Mouse (Mus musculus) adrenal gland, postnatal 25 days (tissue): Measurements from ENCODE around the gene Ufd1. TPM values are rescaled to one million over a fixed set of nuclear protein-coding genes. Genes with fewer than 3 reads are reported as not detected.
"Not testable (repeated sequence)": the region's sequence is repeated elsewhere in the genome, so short reads cannot be mapped to it uniquely, and the experiment has no call there.

Source experiments
- DNase-seq: peaks from one replicate; pipeline ENCODE4 v3.0.0; 2021; ENCODE audit warnings: mixed read lengths
- total RNA-seq: library from RNA; stranded (reverse); gene quantifications from 2 replicates; pipeline ENCODE4 v1.2.3, GENCODE M21; 2021

Gene Ufd1
- total RNA-seq, 1 experiment from 2014 or later, result 124 TPM

DNA sequence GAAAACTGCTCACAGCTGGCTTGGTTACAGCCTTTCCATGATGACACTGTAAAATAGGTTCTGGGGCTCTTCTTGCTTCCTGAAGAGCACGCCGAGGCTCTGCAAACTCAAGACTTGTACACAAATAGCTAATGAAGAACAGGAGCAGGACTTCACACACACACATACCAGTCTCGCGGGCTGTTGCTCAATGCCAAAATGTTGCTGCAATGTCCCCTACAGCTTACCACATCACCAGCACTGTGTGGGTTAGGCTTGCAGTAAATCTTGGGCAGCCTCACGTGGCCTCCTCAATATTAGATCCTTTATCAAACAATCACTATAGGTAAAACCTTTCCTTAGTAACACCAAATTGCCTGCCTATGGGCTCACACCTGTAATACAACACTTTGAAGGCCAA lies 2.6 kb upstream of the Ufd1 start:
- no peak for DNase-seq

DNA sequence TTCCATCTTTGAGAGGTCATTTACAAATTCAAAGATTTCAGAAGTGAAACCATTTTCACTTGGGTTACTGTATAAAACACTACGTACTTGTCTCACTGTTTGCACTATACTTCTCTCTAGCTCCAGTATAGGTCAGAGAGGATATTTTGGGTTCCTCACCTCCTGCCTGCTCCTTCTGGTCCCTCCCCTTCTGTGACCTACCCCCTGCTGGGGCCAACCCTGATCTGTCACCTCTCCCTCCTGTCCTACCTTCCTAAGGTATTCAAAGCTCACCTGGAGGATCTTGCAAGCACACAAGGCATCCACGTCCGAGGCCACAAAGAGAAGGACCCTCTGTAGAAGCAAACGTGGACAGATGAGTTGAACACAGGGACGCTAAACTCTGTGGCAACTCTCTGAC lies 547 bp upstream of the Ufd1 start:
- no peak for DNase-seq

DNA sequence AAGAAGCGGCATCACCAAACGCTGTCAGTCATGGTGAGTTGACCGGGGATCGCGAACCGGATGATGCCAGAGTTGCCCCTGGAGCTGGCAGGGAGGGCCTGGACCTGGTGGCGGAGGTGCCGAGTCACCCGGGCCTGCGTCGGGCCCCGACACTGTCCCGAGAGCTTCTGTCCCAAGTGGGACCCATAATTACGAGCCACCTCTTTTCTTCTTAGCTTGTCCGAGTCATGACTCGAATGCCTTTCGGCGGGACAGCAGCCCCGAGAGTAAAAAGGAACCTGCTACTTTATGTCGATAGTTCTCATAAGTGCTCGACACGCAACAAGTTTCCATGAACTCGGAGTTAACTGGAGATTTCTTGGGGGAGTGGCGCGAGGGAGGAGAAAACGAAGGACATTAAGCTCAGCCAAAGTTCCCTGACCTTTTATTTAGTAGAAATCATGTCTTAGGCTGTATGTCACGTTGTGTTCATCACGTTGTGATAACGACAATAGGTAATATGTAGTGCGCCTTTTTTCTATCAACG lies 869 bp downstream of the Ufd1 start:
- no peak for DNase-seq

DNA sequence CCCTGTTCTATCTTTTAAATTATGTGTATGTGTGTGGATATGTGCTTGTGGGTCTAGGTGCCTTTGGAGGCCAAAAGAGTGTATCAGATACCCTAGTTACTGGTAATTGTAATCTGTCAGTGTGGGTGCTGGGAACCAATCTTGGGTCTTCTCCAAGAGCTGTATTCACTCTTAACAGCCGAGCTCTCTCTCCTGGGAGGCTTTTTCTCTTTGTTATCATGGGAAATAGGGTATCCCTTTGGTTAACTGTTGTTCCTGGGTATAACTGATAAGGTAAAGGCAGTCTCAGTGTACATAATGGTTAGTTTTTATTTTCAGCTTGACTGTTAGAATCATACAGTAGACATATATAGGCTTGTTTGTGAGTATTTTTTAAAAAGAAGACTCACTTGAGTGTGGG lies 10.8 kb downstream of the Ufd1 start:
- DNase-seq, result no peak

DNA sequence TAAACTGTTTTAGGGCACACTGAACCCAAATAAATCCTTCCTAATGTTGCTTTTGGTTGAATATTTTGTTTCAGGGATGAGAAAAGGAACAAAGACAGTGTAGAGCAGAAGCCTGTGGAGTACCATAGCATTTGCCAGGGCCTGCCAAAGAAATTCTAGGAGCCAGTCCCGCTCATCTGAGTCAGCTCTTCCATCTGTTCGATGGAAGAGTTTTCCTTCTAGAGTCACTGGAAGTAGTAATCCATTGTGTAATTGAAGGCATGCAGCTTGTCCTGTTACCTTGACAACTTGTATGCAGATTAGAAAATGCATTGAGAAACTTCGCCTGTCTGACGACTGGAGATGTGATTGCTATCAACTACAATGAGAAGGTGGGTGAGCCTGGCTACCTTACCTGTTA lies 11.3 kb downstream of the Ufd1 start:
- DNase-seq, result no peak

DNA sequence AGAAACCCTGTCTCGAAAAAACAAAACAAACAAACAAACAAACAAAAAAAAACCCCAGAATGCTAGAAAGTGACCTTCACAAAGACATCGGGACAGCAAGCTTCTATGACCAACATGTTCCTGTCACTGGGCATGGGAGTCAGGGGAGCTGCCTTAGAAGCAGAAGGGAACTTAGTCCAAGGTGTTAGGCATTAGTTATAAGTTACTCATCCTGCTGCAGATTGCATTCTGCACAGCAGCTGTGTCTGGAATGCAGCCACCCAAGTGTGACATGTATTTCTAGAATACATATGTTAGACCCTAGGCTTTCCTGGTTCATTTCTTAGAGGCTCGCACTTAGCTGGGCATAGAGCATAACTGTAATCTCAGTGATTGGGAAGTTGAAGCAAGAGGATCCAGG lies 17.1 kb downstream of the Ufd1 start:
- no peak for DNase-seq

DNA sequence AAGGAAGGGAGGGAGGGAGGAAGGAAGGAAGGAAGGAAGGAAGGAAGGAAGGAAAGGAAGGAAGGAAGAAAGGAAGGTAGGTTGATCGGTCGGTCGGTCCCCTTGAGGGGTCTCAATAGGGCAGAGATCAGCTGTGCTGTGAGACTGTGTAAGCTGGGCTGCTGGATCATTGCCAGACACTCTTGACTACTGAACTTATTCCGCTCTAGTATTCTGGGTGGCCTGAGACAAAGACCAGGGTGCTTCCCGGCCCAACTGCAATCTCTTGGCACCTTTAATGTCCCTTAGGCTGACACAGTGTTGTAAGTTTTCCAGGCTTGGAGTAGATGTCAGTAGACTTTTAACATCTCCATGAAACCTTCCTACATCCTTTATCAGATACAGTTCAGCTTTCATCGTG lies 17.5 kb downstream of the Ufd1 start:
- no peak for DNase-seq

DNA sequence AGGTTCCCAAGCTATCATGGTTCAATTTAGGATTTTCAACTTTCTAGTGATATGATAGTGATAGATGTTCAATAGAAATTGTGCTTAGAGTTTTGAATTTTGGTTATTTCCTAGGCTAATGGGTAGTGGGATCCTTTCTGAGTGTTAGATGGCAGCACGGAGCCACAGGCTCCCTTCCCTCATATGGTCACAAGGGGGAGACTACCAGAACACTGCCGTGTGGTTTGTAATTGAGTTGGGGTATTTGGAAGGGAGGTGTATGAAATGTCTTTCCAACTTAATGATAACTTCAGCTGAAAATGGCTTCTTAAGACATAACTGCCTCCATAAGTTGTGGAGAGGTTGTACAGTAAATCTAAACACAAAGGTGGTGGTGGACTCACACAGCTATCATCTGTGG lies 21.9 kb downstream of the Ufd1 start:
- no peak for DNase-seq

DNA sequence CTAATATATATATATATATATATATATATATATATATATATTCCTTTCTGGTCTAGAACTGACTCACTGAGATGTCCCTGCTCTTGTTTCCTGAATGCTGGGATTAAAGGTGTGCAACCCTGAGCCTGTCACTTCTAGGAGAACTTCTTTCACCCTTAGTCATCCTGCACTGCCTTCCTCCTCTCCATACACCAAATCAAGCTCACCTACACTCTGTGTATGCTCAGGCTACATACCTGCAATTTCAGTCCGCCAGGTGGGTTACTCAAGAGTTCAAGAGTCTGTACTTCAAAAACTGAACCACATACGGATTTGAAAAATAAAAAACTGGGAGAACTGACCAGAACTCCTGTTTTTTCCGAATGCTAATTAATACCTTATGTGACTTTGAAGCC lies 24.5 kb downstream of the Ufd1 start:
- DNase-seq, result no peak

DNA sequence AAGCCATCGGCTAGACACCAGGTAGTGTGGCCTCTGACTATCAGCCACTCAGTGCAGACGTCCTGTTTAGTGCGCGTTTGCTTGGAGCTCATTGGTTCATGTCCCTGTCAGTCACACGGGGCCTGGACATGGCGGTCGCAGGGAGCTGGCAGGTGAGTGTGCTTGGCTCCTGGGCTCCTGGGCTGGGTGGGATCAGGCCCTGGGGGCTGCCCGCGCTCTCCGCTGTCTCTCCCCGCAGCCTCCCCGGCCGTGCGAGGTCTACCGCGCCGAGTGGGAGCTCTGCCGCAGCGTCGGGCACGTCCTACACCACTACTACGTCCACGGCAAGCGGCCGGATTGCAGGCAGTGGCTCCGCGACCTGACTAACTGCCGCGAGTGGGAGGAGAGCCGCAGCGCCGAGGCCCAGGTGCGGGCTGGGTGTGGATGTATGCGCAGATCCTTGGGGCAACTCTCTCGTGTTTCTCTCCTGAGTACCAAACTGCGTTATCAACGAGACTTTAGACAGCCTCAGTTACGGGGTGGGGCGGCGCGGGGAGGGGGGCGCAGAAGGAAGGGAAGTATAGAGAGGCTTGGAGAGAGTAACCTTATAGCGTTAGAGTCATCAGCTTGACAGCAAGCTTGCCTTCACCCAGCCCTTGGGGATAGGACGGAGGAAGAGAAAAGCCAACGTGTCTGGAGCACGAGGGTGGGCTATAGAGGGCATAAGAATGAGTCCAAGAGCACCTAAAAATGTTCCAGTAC lies 25.1 kb downstream of the Ufd1 start, which contains the start of the genes 2510002D24Rik and Gm28539:
TSS of gene 2510002D24Rik (plus strand) at position 111 of the 741 bp plus-strand sequence.
TSS of gene Gm28539 (plus strand) at position 117 of the 741 bp plus-strand sequence.
- DNase-seq, result peak; percentile 92

DNA sequence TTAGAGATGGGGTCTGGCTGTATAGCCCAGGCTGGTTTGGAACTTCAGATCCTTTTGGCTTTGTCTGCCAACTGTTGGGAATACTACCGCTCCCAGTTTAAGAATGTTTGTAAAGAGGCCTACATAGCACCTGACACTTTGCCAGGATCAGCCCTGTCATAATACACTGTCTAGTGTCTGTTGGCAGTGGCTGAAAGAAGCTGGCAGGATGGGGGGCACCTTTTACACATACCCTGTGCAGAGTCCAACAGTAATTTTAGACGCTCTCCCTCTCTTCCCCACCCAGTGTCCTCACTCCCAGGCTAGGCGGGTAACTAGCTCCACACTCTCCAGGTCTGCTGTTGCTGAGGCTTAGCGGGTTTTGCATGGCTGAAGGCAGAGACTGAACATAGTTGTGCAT lies 26.8 kb downstream of the Ufd1 start:
- no peak for DNase-seq

DNA sequence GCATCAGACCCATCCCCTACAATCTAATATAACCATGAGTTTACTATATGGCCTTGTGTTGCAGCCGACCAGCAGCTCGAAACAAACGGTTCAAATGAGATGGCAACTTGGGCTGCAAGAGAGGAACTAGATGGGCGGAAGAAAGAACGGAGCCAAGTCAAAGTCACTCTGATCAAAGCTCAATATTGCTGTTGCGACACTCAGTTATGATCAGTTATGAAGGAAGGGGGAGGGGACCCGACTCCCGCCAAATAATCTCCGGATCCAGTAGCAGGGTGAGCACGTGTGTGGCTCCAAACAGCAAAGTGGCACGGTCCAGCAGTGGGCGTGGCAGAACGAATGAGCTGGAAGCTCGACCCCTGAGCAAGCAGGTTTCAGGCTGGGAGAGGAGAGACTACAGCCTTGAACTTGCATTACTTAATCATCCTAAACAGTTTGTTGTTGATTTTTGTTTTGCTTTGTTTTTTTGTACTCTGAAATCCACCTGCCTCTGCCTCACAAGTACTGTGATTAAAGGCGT lies 34.8 kb downstream of the Ufd1 start:
- no peak for DNase-seq

DNA sequence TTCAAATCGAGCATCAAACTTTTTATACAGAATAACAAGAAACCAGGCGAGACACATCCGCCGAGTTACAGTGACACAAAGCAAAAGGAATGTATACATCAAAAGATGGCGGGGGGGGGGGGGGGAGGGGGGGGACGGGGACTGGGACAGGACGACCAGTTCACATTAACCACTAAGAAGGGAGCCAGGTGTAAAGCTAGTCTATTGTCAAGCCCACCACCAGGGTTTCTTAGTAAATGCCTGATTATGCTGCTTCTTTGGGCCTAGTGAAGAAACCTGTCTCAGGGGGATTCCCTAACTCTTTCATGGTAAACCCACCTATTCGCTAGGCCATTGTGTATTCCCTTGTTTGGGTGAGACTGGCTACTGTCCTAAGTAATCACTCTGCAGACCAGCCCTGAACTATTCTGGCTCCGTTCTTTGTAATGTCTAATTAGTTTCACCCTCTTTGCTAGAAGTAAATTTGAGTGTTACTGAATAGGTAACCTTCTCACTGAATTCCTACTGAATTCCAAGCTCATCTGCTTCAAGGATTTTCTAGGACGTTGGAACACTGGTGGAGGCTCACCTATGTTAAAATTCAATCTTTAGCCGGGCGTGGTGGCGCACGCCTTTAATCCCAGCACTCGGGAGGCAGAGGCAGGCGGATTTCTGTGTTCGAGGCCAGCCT lies 38.1 kb downstream of the Ufd1 start:
- DNase-seq, result not testable (repeated sequence)

DNA sequence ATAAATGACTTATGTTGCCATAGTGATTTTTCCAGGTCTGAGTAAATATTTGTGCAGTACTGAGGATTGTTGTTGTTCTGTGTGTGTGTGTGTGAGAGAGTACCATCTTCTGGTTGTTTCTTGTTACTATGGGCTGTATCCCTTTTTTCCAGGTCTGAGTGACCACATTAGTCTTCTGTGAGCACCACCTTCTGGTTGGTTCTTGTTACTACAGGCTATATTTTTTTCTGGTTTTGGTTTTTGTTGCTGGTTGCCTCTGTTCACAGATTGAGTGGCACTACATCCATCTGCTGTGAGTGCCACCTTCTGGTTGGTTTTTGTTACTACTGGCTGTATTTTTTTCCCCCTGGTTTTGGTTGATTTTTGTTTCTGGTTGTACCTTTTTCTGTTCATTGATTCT lies 47.0 kb downstream of the Ufd1 start:
- no peak for DNase-seq

DNA sequence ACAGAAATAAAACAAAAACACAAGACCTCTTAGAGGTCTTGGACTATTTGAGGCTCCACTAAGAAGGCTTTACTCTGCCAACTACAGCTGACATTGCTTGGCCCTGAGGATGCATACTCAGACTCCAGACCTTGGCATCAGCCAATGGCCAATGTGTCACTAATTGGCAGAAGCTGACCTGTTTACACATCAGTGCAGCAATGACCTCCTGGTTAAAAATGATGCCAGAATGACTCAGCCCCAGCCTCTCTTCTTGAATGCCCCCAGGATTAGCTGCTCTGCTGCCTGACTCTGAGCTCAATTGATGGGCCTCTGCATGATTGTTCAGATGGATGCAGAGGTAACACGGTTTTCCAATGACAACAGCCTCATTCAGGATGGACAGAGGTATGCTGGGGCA lies 48.6 kb downstream of the Ufd1 start:
- peak; percentile 40 for DNase-seq

DNA sequence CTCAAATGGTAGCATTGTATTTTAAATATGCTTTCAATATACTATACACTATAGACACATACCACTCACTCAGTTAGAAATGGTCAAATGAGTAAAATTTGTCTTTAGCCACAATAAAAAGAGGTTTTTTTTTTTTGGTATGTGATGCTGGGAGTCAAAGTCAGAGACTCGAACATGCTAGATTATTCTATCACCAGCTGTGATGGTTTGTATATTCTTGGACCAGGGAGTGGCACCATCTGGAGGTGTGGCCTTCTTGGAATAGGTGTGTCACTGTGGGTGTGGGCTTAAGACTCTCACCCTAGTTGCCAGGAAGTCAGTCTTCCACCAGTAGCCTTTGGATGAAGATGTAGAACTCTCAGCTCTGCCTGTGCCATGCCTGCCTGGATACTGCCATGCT lies 58.9 kb downstream of the Ufd1 start:
- not testable (repeated sequence) for DNase-seq

DNA sequence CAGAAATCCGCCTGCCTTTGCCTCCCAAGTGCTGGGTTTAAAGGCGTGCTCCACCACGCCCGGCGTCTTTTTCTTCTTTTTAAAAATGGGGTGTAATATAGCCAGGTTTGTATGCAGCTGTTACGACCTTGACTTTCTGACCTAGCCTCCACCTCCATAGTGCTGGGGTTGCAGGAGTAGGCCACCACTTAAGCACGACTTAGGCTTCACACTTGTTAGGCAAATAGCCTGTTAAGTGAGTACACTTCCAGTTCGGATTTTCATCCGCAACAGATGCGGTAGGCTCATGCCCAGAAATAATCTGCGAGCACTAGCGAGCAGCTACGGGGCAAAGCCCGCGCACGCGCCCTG lies 64.5 kb downstream of the Ufd1 start:
- DNase-seq, result no peak

DNA sequence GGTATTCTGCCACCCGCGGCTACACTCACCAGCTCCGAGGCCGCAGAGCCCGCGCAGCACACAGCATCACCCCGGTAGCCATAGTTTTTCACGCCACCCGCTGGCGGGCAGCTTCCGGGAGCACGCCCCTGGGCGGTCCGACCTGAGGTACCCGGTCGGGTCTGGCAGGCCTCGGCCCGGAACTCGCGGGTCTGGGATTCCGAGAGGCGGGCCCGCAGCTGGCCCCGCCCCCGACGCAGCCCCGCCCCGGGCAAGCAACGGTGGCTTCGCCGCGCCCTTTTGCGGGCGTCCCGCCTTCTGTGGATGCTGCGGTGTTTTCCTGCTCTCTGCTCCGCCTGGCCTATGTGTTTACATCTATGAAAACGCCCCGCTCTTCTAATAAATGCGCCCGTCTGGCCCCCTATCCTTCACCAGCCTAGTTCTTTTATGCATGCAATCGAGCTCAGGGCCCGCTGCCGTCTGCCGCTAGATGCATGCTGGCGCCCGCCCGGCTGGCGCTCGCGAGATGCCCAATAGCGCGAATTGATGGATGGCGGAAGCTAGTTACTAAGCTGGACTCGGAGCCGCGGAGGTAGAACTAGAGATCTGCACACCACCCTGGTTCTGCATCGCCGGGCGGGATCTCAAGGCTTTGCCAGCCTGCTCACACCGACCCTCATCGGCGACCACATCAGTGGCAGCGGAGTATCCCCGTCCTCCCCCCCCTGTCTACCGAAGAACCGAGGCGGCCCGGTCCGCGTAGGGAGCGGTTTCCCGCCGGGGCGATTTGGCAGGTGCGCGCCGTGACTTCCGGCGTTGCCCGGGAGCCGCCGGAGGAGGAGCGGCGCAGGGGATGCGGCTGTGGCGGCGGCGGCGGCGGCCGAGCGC lies 65.1 kb downstream of the Ufd1 start, which contains the start of the genes Mrpl40 and Hira:
TSS of gene Mrpl40 (minus strand) at position 421 of the 867 bp plus-strand sequence.
TSS of gene Hira (plus strand) at position 596 of the 867 bp plus-strand sequence.
- DNase-seq, result peak; percentile 96

DNA sequence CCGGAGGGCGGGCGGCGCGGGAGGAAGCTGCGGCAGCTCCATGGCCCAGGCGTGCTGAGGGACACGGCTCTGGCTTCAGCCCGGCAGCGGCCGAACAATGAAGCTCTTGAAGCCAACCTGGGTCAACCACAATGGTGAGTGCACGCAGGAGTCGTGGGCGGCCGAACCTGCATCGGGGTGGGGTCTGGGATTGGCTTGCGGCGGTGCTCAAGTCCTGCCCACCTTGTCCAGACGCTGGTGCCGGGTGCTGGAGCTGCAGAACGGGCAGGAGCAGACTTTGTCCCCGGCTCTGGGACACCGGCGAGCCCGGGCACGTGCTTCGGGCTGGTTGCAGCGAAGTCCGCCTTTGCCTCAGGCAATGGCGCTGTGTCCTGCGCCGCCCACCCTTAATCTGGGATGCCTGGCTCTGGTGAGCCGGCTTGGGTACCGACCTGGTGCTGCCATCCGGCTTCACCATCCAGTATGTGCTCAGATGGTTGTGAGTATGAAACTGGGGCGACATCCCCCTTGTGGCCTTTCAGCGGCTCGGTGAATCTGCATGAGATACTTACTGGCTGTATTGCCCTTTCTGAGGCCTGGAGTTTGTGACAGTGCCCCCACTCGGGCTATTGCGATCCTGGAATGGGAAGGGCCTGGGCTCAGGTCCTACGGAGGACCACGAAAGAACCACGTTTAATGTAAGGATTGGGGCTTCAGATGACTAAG lies 66.0 kb downstream of the Ufd1 start:
- DNase-seq, result peak; percentile 37

DNA sequence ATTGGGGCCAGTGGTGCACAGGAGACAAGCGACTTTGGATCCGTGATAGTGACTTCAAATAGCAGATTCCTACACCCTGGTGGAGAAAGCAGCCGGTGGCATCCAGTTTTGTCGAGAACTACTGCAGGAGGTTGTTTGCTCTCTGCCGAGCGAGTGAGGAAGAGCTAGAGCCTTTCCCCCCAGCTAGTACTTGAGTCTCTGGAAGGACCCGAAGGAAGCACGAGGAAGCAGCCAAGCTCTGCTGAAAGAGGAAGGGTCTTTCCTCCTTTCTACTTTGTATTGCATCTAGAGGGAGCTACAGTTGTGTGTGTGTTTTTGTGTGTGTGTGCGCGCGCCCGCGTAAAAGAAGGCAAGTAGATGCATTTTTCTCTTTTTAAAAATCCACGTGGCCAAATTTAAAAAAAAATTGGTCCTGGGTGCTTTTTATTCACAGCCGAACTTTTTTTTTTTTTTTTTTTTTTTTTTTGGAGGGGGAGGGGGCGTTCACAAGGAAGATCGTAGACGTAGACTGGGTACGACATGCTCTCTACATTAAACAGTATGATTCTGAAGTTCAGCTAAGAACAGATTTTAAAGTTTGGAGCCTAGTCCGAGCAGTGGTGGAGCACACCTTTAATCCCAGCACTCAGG lies 66.6 kb downstream of the Ufd1 start:
- no peak for DNase-seq

DNA sequence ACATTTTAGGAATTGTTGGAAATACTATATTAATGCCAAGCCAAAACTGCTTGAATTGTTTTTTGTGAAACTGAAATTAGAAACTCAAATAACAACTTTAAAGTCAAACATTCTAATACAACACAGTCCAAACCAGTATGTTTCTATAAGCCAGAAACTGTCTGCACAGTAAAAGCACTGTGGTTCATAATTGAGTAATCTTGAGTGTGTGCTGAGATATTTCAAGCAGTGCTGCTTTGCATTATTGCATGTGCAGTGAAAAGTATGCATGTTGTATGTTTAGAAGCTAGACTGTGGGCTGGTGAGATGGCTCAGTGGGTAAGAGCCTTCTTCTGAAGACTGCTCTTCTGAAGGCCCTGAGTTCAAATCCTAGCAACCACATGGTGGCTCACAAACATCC lies 72.5 kb downstream of the Ufd1 start:
- DNase-seq, result no peak
